Mouse (Mus musculus) frontal cortex, adult 2 months (tissue): ENCODE measurements around the gene Atp5j2. TPM values are rescaled to one million over a fixed set of nuclear protein-coding genes. Genes with fewer than 3 reads are reported as not detected.

ENCODE experiments used
- DNase-seq, 2 experiments: peaks; one replicate each; pipeline ENCODE4 v3.0.0; 2022; ENCODE audit warnings: low spot score in 1 of 2; ENCODE audit errors: extremely low spot score in 1 of 2
- polyA plus RNA-seq: library from polyadenylated mRNA; depleted of rRNA; stranded (reverse); fragments of >200 nt; gene quantifications from 2 replicates; pipeline ENCODE4 v1.2.3, GENCODE M21; 2012

The Atp5j2 gene
- polyA plus RNA-seq, 1 experiment: 324 TPM

GRCm38 (mm10) chr5:145202446-145202845, 10.6 kb upstream of the Atp5j2 start:
- DNase-seq: no peak

- peak; percentile 55 to 83 for DNase-seq
Measured at GRCm38 (mm10) chr5:145201321-145201991, 9.6 kb upstream of the Atp5j2 start, which contains the start of gene Zkscan14. Gene Zkscan14, minus strand, starts transcription at chr5:145201868.

DNA sequence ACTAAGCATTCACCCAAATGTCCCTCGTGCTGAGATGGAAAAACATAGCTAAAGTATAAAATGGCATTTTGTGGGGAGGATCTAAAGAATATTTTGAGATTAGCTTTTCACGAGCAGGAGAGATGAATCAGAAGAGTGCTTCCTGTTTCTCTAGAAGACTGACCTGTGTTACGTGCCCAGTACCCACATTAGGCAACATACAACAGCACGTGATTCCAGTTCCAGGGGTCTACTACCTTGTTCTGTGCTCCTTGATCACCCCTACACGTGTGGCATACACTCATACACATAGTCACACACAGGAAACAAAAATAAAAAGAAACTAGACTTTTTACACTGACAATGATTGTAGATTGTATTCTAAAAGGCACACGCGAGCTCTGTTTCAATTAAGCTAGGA, 8.5 kb upstream of the Atp5j2 start:
- no peak for DNase-seq

- DNase-seq: peak; percentile 87 to 96
Measured at GRCm38 (mm10) chr5:145190875-145191798, 725 bp downstream of the Atp5j2 start.

- no peak for DNase-seq
Measured at GRCm38 (mm10) chr5:145190373-145190772, 1.5 kb downstream of the Atp5j2 start.

DNA sequence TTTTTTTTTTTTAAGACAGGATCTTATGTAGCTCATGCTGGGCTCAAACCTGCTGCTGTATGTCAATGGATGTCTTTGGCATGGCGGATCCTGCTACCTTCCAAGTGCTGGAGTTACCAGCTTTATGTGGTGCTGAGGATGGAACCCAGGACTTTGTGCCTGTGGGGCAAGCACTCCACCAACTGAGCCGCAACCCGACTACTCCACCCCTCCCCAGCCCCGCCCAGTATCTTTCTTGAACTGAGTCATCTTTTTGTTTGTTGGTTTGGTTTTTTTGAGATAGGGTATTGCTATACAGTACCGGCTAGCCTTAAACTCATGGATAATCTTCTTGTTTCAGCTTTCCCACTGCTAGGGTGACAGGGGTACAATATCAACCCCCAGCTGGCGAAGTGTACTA, 2.4 kb downstream of the Atp5j2 start:
- no peak for DNase-seq

DNA sequence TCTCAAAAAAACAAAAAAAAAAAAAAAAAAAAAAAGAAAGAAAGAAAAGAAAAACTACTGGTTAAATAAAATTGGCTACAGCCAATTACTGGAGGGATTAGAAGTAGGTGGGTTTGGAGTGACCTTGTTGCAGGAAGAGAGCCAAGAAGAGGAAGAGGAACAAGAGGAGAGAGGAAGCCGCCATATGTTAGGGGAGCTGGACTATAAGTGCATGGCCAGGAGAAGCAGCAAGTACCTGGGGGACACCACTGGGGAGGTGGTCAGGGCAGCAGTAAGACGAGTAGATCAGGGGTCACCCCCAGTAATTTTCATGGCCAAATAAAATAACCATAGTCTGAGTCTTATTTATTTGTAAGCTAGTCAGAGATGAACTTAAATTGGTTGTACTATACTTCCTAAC, 6.6 kb downstream of the Atp5j2 start:
- DNase-seq: no peak

DNA sequence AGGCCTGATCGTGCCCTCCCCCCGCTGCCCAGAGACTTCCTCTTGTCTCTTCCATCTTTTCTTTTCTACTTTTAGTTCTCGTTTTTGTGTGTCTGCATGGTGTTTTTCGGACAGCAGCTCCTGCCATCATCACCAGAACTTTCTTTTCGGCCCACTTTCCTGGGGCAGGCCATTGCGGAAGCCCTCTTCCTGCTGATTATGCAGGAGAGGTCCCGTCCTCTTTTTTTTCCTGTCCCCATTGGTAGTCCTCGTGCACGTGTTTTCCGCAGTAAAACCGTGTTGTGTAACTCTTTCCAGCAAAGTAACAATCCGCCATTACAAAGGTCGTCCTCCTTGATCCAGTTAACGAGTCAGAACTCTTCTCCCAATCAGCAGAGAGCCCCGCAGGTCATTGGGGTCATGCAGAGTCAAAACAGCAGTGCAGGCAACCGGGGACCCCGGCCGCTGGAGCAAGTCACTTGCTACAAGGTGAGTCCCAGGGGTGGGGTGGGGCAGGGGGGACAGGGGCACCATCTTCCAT, 13.3 kb downstream of the Atp5j2 start:
- no peak for DNase-seq

GRCm38 (mm10) chr5:145167306-145167661, 24.6 kb downstream of the Atp5j2 start:
- DNase-seq: no peak

- DNase-seq: peak; percentile 98 to 100
Measured at GRCm38 (mm10) chr5:145166536-145167305, 25.1 kb downstream of the Atp5j2 start, which contains the start of the genes Ptcd1 and Cpsf4. Gene Ptcd1, minus strand, starts transcription at chr5:145167108. Gene Cpsf4, plus strand, starts transcription at chr5:145167213.

GRCm38 (mm10) chr5:145165184-145165583, 26.7 kb downstream of the Atp5j2 start:
- DNase-seq: no peak

- peak in 1 of 2 experiments; percentile 36 for DNase-seq
Measured at GRCm38 (mm10) chr5:145164710-145165109, 27.2 kb downstream of the Atp5j2 start.

DNA sequence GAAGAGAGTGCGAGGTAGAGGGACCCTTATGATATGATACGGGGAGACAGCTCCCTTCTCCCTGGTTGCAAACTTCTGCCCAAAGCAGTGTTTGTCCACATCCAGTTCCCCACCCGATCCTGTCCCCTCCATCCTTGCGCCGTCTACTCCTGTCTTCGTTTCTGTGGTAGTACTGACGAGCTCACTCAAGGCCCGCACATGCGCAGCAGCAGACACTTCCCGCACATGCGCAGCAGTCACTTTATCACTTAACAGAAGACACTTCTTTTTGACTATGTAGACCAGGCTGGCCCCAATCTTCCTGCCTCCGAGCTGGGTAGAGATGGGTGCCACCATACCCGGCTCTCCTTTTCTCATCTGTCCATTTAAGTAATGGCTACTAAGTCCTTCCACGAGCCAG, 30.5 kb downstream of the Atp5j2 start:
- DNase-seq: no peak

- no peak for DNase-seq
Measured at GRCm38 (mm10) chr5:145152690-145153089, 39.2 kb downstream of the Atp5j2 start.

- no peak for DNase-seq
Measured at GRCm38 (mm10) chr5:145149294-145149693, 42.6 kb downstream of the Atp5j2 start.

- no peak for DNase-seq
Measured at GRCm38 (mm10) chr5:145147748-145148147, 44.1 kb downstream of the Atp5j2 start.

GRCm38 (mm10) chr5:145140611-145141010, 51.3 kb downstream of the Atp5j2 start:
- no peak for DNase-seq

DNA sequence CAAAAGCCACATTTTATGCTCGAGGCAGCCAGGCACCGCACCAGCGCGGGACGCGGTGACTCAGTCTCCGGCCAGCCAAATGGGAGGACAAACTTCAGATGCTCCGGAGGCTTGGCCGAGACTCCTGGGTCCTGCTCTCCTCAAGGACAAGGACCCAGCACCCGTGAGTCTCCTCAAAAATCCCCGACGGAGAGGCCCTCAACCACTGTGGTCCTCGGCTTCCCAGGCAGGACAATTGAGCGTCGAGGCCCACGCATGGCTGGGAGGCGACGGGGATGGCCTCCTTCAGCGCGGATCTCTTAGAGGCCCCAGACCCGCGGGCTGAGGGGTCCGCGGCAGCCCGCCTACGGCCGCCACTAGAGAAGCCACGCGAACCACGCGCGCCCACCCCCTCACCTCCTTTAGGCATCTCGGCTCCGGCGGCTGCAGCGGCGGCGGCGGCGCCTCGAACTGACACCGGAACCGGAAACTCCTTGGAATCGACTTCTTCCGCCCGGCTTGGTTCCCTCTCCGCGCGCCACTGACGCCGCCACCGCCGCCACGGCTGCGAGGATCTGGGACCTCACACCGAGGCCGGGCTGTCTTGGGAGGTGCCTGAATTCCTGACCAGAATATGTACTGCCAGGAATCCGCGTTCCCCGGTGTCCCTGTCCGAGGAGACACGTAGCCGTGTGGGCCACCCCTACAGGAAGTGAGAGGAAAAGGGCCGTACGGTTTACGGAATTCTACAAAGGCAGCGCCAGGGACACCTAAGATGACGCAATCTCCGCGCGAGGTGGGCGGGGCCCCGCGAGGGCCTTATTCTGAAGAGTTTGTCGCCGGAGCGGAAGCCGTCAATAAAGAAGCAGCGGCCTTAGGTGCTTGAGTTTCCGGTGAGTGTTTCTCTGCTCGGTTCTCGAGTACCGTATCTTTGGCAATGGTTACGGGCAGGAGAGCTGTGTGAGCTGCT, 52.0 kb downstream of the Atp5j2 start, which contains the start of the genes Pdap1 and Bud31:
Gene Pdap1 (minus strand): TSS at position 668 of the 949 bp plus-strand sequence.
Gene Bud31 (plus strand): TSS at position 792 of the 949 bp plus-strand sequence.
- DNase-seq: peak; percentile 89 to 97

- peak in 1 of 2 experiments; percentile 23 for DNase-seq
Measured at GRCm38 (mm10) chr5:145138836-145139235, 53.0 kb downstream of the Atp5j2 start.
